Mouse (Mus musculus): ENCODE results near the gene Timm8a2.
"Not testable (repeated sequence)": the region's sequence is repeated elsewhere in the genome, so short reads cannot be mapped to it uniquely, and the experiment has no call there.

Gene Timm8a2

DNA sequence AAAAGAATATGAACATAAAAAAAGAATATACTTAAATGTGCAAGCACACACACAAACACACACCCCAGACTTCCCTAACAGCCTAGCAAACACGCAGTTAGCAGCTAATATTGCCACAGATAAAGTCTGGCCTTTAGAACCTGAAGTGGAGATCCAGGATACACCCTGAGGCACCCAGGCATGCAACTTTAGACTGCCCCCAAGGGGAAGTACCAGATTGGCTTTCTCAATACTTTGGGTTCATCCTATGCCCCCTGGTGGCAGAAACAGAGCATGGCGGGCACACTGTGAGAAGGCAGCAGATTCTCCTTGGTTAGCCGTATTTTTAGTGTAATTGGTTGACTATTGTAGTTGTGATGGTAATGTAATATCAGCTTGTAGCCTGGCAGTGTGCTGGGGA, 26.2 kb downstream of the Timm8a2 start:
- peak; percentile 62 to 75 for DNase-seq (ENCODE audit: low spot score in 2 of 2)

GRCm38 (mm10) chr14:122061376-122061775, 26.9 kb downstream of the Timm8a2 start:
- no peak for DNase-seq (ENCODE audit: low spot score in 2 of 2)

GRCm38 (mm10) chr14:122062411-122063090, 28.1 kb downstream of the Timm8a2 start:
- no peak for DNase-seq (ENCODE audit: low spot score in 2 of 2)

- no peak for DNase-seq (ENCODE audit: low spot score in 2 of 2)
Observed at GRCm38 (mm10) chr14:122063599-122063998, 29.1 kb downstream of the Timm8a2 start.

DNA sequence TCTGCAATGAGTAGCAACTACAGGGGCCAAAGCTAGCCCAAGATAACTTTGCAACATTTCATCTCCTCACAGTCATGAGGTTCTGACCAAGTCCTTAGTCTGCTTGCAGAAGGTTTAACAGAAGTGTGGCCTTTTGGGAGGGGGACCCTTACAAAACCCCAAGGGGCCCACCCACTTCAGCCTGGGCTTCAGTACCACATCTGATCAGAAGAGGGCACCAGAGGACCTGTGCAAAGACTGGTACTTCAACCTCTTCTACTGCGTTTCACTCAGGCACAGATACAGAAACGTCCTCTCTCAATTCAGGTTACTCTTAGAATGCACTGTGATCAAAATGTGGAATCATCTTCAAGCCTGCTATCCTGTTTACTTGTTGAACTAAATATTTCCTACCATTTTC, 30.0 kb downstream of the Timm8a2 start:
- peak; percentile 24 to 66 for DNase-seq (ENCODE audit: low spot score in 2 of 2)

GRCm38 (mm10) chr14:122066243-122066642, 31.8 kb downstream of the Timm8a2 start:
- DNase-seq (ENCODE audit: low spot score in 2 of 2), result no peak

DNA sequence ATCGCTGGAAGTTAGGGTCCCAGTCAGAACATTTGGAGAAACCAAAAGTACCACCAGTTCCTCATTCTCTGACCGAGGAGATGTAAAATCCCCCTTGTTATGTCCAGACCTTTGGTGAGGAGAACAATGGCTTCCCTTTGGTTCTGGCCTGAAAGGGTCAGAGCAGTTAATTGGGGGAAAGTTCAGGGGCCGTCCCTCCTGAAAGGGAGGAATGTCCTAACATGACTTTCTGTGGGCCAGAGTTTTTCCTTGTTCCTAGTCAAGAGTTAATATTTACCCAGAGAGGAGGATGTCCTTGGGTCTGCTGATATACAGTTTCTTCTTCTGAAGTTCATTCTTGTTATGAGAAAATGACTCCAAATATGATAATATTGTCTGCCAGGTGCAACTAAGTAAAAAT, 33.6 kb downstream of the Timm8a2 start:
- DNase-seq (ENCODE audit: low spot score in 2 of 2), result not testable (repeated sequence)

DNA sequence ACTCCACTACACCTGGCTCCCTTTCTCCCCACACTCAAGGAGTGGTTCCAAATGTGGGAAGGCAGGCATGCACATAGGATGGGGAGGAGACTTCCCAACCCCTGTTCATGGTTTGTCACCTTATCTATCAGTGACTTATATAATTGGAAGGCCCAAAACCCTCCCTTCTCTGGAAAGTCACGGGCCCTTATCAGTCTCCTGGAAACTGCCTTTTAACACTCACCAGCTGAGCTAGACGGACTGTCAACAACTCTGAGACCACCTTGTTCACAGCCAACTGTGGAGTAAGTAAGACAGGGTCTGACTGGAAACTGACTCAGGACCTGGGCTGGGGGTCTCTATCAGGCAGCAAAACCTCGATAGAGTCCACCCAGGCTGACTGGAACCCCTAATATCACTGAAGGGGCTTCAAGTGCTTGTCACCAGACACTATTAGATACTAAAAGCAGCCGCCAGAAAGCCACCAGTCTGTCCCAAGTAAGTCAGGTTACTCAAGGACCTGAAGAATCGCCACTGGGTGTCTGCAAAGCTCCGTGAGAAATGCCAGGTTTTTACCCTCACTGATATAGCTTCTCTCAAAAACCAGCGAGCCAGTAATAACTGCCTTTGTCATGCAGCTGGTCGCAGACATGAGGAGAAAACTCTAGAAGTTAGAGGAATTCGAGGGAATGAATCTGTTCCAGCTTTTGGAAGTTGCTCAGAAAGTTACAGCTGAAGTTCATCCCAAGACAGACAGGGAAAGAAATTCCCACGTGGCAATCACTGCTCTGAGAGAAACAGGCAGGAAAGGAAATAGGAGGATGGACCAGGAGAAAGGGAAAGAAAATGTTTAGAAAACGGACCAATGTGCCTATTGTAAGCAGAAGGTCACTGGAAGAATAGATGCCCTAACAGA, 34.6 kb downstream of the Timm8a2 start:
- no peak for DNase-seq (ENCODE audit: low spot score in 2 of 2)

GRCm38 (mm10) chr14:122069948-122070347, 35.5 kb downstream of the Timm8a2 start:
- DNase-seq (ENCODE audit: low spot score in 2 of 2), result no peak

- DNase-seq (ENCODE audit: low spot score in 2 of 2), result no peak
Observed at GRCm38 (mm10) chr14:122073422-122073821, 38.9 kb downstream of the Timm8a2 start.

- DNase-seq (ENCODE audit: low spot score in 2 of 2), result no peak
Observed at GRCm38 (mm10) chr14:122074360-122074759, 39.9 kb downstream of the Timm8a2 start.

GRCm38 (mm10) chr14:122075485-122076200, 41.2 kb downstream of the Timm8a2 start:
- no peak for DNase-seq (ENCODE audit: low spot score in 2 of 2)

DNA sequence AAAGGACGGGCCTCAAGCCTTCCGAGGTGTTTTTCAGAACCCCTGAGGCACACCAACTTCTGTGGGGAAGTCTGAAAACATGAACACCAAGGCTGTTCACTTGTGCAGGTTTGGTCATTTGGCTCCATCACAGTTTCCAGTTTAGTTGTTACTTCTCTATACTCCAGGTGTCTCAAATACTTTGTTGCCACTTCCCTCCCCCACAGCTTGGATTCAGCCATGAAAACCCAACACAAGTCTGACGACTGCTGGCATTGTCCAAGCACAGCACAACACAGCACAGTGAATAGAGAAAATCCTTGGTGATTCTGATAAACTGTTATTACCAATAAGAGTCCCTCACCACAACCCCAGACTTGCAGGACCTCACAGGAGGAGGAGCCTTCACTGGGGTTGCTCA, 42.5 kb downstream of the Timm8a2 start:
- DNase-seq (ENCODE audit: low spot score in 2 of 2), result no peak

GRCm38 (mm10) chr14:122079428-122079827, 45.0 kb downstream of the Timm8a2 start:
- peak in 1 of 2 experiments; percentile 26 for DNase-seq (ENCODE audit: low spot score in 2 of 2)

DNA sequence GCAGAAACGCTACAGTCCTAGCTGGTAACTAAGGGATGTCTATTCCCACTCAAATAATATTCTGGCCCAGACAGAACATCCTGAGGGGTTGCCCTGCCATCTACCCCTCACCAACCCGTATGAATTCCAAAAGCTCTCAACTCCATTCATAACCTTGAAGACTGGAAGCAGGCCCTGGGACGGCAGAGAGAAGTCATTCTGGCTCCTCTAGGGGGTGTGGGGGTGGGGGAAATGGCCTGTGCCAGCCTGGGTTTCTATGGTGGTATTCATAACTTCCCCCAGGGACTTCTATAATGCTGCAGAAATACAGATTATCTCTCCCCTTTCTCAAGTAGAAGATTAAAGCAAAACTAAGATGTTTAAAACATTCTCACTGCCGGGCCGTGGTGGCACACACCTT, 45.4 kb downstream of the Timm8a2 start:
- no peak for DNase-seq (ENCODE audit: low spot score in 2 of 2)

- no peak for DNase-seq (ENCODE audit: low spot score in 2 of 2)
Observed at GRCm38 (mm10) chr14:122081308-122081707, 46.8 kb downstream of the Timm8a2 start.

GRCm38 (mm10) chr14:122083499-122083898, 49.0 kb downstream of the Timm8a2 start:
- no peak for DNase-seq (ENCODE audit: low spot score in 2 of 2)

DNA sequence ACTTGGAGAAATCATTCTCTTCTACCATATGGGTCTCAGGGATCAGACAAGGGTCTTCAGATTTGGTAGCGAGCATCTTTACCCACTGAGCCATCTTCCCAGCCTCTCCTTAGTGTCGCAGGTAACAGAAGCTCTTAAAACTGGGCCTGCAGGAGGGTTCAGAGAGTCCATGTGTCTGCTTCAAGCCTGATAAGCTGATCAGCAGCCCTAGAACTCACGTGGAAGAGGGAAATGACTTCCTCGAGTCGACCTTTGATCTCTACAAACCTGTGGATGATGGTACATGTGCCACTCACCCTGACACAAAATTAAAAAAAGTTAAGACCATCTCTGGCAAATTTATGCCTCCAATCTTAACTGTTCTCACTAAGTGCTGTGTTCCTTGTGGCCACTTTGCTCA, 53.5 kb downstream of the Timm8a2 start:
- no peak for DNase-seq (ENCODE audit: low spot score in 2 of 2)
